Mouse (Mus musculus): ENCODE data around the gene Olfr1359.
"Not testable (repeated sequence)": the region's sequence is repeated elsewhere in the genome, so short reads cannot be mapped to it uniquely, and the experiment has no call there.

The Olfr1359 gene

GRCm38 (mm10) chr13:21697811-21698210 is at the start of gene Olfr1359:
Olfr1359 (plus strand) TSS chr13:21698111.
- no peak for DNase-seq (ENCODE audit: low spot score)

GRCm38 (mm10) chr13:21663286-21663685 is 34.6 kb upstream of the Olfr1359 start, which contains the start of gene Olfr1361:
Olfr1361 (minus strand) TSS chr13:21663386.
- no peak for DNase-seq (ENCODE audit: low spot score)

GRCm38 (mm10) chr13:21677305-21677704 is 20.6 kb upstream of the Olfr1359 start, which contains the start of gene Olfr1360:
Olfr1360 (minus strand) TSS chr13:21677405.
- DNase-seq (ENCODE audit: low spot score), result no peak

- DNase-seq (ENCODE audit: low spot score), result no peak
These were observed 8.8 kb downstream of the Olfr1359 start for GRCm38 (mm10) chr13:21706669-21707068.

GRCm38 (mm10) chr13:21710031-21710711 is 12.3 kb downstream of the Olfr1359 start:
- DNase-seq (ENCODE audit: low spot score), result peak; percentile 91

- DNase-seq (ENCODE audit: low spot score), result peak; percentile 74
These were observed 13.1 kb downstream of the Olfr1359 start for GRCm38 (mm10) chr13:21710821-21711525.

GRCm38 (mm10) chr13:21711698-21712097 is 13.8 kb downstream of the Olfr1359 start:
- DNase-seq (ENCODE audit: low spot score), result no peak

- DNase-seq (ENCODE audit: low spot score), result peak; percentile 55
These were observed 16.8 kb downstream of the Olfr1359 start for GRCm38 (mm10) chr13:21714725-21715124.

GRCm38 (mm10) chr13:21715131-21715863 is 17.4 kb downstream of the Olfr1359 start:
- no peak for DNase-seq (ENCODE audit: low spot score)

- peak; percentile 77 for DNase-seq (ENCODE audit: low spot score)
These were observed 18.1 kb downstream of the Olfr1359 start, which contains the start of the genes Hist1h2bl and Hist1h2ai for GRCm38 (mm10) chr13:21715864-21716539. Hist1h2bl (minus strand) TSS chr13:21716143. Hist1h2ai (plus strand) TSS chr13:21716422.

- not testable (repeated sequence) for DNase-seq (ENCODE audit: low spot score)
These were observed 18.9 kb downstream of the Olfr1359 start for GRCm38 (mm10) chr13:21716540-21717391.

- DNase-seq (ENCODE audit: low spot score), result peak; percentile 81
These were observed 19.8 kb downstream of the Olfr1359 start, which contains the start of gene Hist1h3h for GRCm38 (mm10) chr13:21717397-21718357. Hist1h3h (plus strand) TSS chr13:21717659.

- no peak for DNase-seq (ENCODE audit: low spot score)
These were observed 20.6 kb downstream of the Olfr1359 start for GRCm38 (mm10) chr13:21718381-21719080.

- DNase-seq (ENCODE audit: low spot score), result not testable (repeated sequence)
These were observed 23.3 kb downstream of the Olfr1359 start for GRCm38 (mm10) chr13:21721107-21721756.

- peak; percentile 67 for DNase-seq (ENCODE audit: low spot score)
These were observed 24.0 kb downstream of the Olfr1359 start, which contains the start of gene Hist1h2bm for GRCm38 (mm10) chr13:21721757-21722372. Hist1h2bm (plus strand) TSS chr13:21722044.

GRCm38 (mm10) chr13:21722373-21722925 is 24.5 kb downstream of the Olfr1359 start:
- no peak for DNase-seq (ENCODE audit: low spot score)
